Mouse (Mus musculus) gastrocnemius, adult 8-10 months (tissue): ENCODE measurements around the gene Lxn. TPM values are rescaled to one million over a fixed set of nuclear protein-coding genes. Genes with fewer than 3 reads are reported as not detected.

Experiments used
- DNase-seq, 2 experiments: peaks; one replicate each; pipeline ENCODE4 v3.0.0; 2022; ENCODE audit warnings: low spot score in 2 of 2
- total RNA-seq, 4 experiments: library from RNA; stranded (reverse); gene quantifications; 2 replicates each; pipeline ENCODE4 v1.2.4; 2022

The Lxn gene
- total RNA-seq, result 1 to 10 TPM in 3 of 4 experiments, under 1 TPM in 1; 0.29 to 2.3 (median 1.1) TPM

GRCm38 (mm10) chr3:67463450-67464372, at the start of gene Lxn:
Gene Lxn (minus strand): TSS chr3:67463926.
- peak; percentile 4 to 17 for DNase-seq

- peak; percentile 37 to 51 for DNase-seq
Observed at GRCm38 (mm10) chr3:67512807-67513206, 49.1 kb upstream of the Lxn start.

- DNase-seq, result no peak
Observed at GRCm38 (mm10) chr3:67508216-67508892, 44.6 kb upstream of the Lxn start.

- no peak for DNase-seq
Observed at GRCm38 (mm10) chr3:67505286-67505685, 41.6 kb upstream of the Lxn start.

- no peak for DNase-seq
Observed at GRCm38 (mm10) chr3:67503878-67504277, 40.2 kb upstream of the Lxn start.

- DNase-seq, result no peak
Observed at GRCm38 (mm10) chr3:67499406-67499791, 35.7 kb upstream of the Lxn start.

- no peak for DNase-seq
Observed at GRCm38 (mm10) chr3:67498773-67499405, 35.2 kb upstream of the Lxn start.

GRCm38 (mm10) chr3:67497998-67498397, 34.3 kb upstream of the Lxn start:
- no peak for DNase-seq

- no peak for DNase-seq
Observed at GRCm38 (mm10) chr3:67496310-67496709, 32.6 kb upstream of the Lxn start.

GRCm38 (mm10) chr3:67493132-67493531, 29.4 kb upstream of the Lxn start:
- DNase-seq, result no peak

- no peak for DNase-seq
Observed at GRCm38 (mm10) chr3:67492086-67492869, 28.6 kb upstream of the Lxn start.

GRCm38 (mm10) chr3:67490156-67490555, 26.4 kb upstream of the Lxn start:
- DNase-seq, result no peak

- no peak for DNase-seq
Observed at GRCm38 (mm10) chr3:67485233-67485632, 21.5 kb upstream of the Lxn start.

- DNase-seq, result no peak
Observed at GRCm38 (mm10) chr3:67482400-67482799, 18.7 kb upstream of the Lxn start.

- DNase-seq, result no peak
Observed at GRCm38 (mm10) chr3:67479806-67480205, 16.1 kb upstream of the Lxn start.

- DNase-seq, result no peak
Observed at GRCm38 (mm10) chr3:67473438-67473837, 9.7 kb upstream of the Lxn start.

GRCm38 (mm10) chr3:67471408-67472127, 7.8 kb upstream of the Lxn start:
- DNase-seq, result no peak

GRCm38 (mm10) chr3:67467281-67467680, 3.6 kb upstream of the Lxn start:
- DNase-seq, result no peak

GRCm38 (mm10) chr3:67466576-67466975, 2.9 kb upstream of the Lxn start:
- DNase-seq, result no peak

GRCm38 (mm10) chr3:67463001-67463400, 725 bp downstream of the Lxn start:
- DNase-seq, result no peak

GRCm38 (mm10) chr3:67462578-67462977, 1.1 kb downstream of the Lxn start:
- no peak for DNase-seq
